Mouse (Mus musculus) cerebellum, adult 2 months (tissue): ENCODE results near the gene Aire.

Experiments
- CTCF ChIP-seq: fragments of 200-500 bp; IDR thresholded peaks from 2 replicates; pipeline ENCODE4 v1.5.1; 2011; ENCODE audit warnings: low read depth, mild to moderate bottlenecking, control low read depth, low read length, moderate library complexity, borderline replicate concordance; ENCODE audit not compliant: insufficient read depth
- POLR2A ChIP-seq: fragments of 200-500 bp; IDR thresholded peaks from 2 replicates; pipeline ENCODE4 v1.6.1; 2011; ENCODE audit warnings: low read length, control low read depth, borderline replicate concordance; ENCODE audit not compliant: insufficient read depth

DNA sequence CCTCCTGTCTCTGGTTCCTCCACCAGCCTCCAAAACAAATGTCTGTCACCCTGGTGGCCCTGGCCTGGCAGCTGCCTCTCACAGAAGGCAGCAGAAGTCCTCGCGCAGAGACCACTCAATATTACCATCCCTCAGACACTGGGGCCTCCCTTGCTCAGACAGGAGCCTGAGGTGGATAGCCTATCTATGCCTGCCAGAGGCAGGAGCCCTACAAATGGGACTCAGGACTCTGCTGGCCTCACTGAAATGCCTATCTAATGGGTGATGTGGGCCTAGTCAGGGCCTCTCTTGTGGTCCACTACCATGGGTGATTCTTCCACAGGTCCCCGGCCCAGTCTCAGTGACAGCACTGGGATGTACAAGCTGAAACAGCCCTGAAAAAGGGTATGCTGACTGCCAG, 35.2 kb downstream of the Aire start:
- no peak for TF ChIP-seq CTCF
- no peak for TF ChIP-seq POLR2A
